Mouse (Mus musculus) T-cell, adult 2 months (primary cell): ENCODE data around the gene Crk.
A peak's percentile ranks its signal among the peaks of the same experiment; 100 is the strongest.

Source experiments
- DNase-seq: peaks from one replicate; pipeline ENCODE4 v3.0.0; 2022; ENCODE audit warnings: low spot score

Crk gene

GRCm38 (mm10) chr11:75678747-75679438 is at the start of gene Crk:
TSS of gene Crk (plus strand) at chr11:75679259.
- peak; percentile 100 for DNase-seq

- DNase-seq: no peak
These were observed 49.0 kb upstream of the Crk start for GRCm38 (mm10) chr11:75630098-75630497.

GRCm38 (mm10) chr11:75630645-75631229 is 48.3 kb upstream of the Crk start, which contains the start of gene Inpp5k:
TSS of gene Inpp5k (plus strand) at chr11:75630988.
- peak; percentile 98 for DNase-seq

- DNase-seq: no peak
These were observed 47.4 kb upstream of the Crk start for GRCm38 (mm10) chr11:75631561-75632225.

GRCm38 (mm10) chr11:75632921-75633320 is 46.1 kb upstream of the Crk start:
- DNase-seq: no peak

GRCm38 (mm10) chr11:75634801-75635200 is 44.3 kb upstream of the Crk start:
- DNase-seq: no peak

- no peak for DNase-seq
These were observed 43.7 kb upstream of the Crk start for GRCm38 (mm10) chr11:75635315-75635714.

- DNase-seq: no peak
These were observed 35.7 kb upstream of the Crk start for GRCm38 (mm10) chr11:75643323-75643722.

- DNase-seq: no peak
These were observed 34.4 kb upstream of the Crk start for GRCm38 (mm10) chr11:75644684-75645083.

GRCm38 (mm10) chr11:75647681-75648211 is 31.3 kb upstream of the Crk start:
- DNase-seq: no peak

- no peak for DNase-seq
These were observed 29.9 kb upstream of the Crk start for GRCm38 (mm10) chr11:75649155-75649561.

GRCm38 (mm10) chr11:75650311-75650710 is 28.7 kb upstream of the Crk start, which contains the start of gene Myo1c:
TSS of gene Myo1c (plus strand) at chr11:75650504.
- no peak for DNase-seq

- DNase-seq: no peak
These were observed 28.1 kb upstream of the Crk start for GRCm38 (mm10) chr11:75650958-75651425.

- peak; percentile 65 for DNase-seq
These were observed 27.4 kb upstream of the Crk start for GRCm38 (mm10) chr11:75651426-75652221.

- DNase-seq: peak; percentile 71
These were observed 26.7 kb upstream of the Crk start for GRCm38 (mm10) chr11:75652222-75652941.

GRCm38 (mm10) chr11:75652942-75653684 is 25.9 kb upstream of the Crk start:
- DNase-seq: no peak

- peak; percentile 48 for DNase-seq
These were observed 25.1 kb upstream of the Crk start for GRCm38 (mm10) chr11:75653781-75654470.

GRCm38 (mm10) chr11:75654471-75655390 is 24.3 kb upstream of the Crk start:
- peak; percentile 56 for DNase-seq
